Mouse (Mus musculus): ENCODE results near the gene Baiap2l1.

DNA sequence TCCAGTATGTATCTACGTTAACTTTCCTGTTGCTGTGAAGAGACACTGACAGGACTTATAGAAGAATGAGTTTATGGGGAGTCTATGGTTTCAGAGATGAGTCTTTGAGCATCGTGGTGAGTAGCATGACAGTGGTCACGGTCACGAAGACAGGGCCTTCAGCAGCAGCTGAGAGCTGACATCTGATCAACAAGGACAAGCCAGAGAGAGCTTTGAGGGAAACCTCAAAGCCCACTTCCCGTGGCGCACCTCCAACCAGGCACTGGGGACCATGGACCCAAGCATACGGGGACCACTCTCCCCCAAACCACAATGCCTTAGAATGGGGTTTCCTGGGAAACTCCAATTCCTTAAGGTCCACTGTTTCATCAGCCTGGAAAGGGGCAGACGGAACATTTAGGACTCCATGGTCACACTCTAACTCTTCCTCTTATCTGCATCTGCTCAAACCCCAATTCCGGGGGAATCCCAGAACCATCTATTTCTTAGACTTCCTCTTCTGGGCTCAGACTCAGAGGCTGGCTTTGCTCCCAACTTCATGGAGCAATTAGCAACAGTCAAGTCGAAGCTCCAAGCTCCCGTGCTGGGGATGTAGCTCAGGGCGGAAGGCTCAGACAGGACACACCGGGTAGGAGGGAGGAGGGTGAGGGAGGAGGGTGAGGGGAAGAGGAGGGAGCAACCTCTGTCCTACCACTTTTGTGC lies 105.9 kb downstream of the Baiap2l1 start:
- TF ChIP-seq POLR2A (IDR thresholded peaks at IDR 0.05; ENCODE audit: insufficient read depth, low read depth, low read length) (no peak), CTCF (IDR thresholded peaks at IDR 0.05; ENCODE audit: insufficient read depth, low read depth, low read length) (no peak)

All from olfactory bulb, adult 2 months (tissue).